Mouse (Mus musculus) stomach, embryonic 15.5 days (tissue): Measurements from ENCODE around the gene Fhad1. TPM values are rescaled to one million over a fixed set of nuclear protein-coding genes. Genes with fewer than 3 reads are reported as not detected.
A peak's percentile ranks its signal among the peaks of the same experiment; 100 is the strongest.

Source experiments
- ATAC-seq: fragments of 200-750 bp; cut with Nextera tagmentation; 2 replicates; pipeline ENCODE4 v1.8.0; 2017; ENCODE audit warnings: low read depth, moderate number of reproducible peaks, moderate TSS enrichment; ENCODE audit not compliant: insufficient read depth, low FRiP score
- H3K27ac ChIP-seq: fragments of 300-500 bp; sonication (generic); 2 replicates; pipeline ENCODE4 v1.5.1; 2015; ENCODE audit warnings: mild to moderate bottlenecking, inconsistent platforms
- H3K27me3 ChIP-seq: fragments of 300-500 bp; sonication (generic); replicated peaks from 2 replicates; pipeline ENCODE4 v1.6.1; 2015; ENCODE audit warnings: inconsistent platforms
- H3K36me3 ChIP-seq: fragments of 300-500 bp; sonication (generic); 2 replicates; pipeline ENCODE4 v1.6.1; 2015; ENCODE audit warnings: inconsistent platforms
- H3K4me1 ChIP-seq: fragments of 300-500 bp; sonication (generic); 2 replicates; pipeline ENCODE4 v1.6.1; 2015; ENCODE audit warnings: inconsistent platforms
- H3K4me2 ChIP-seq: fragments of 300-500 bp; sonication (generic); 2 replicates; pipeline ENCODE4 v1.6.1; 2015; ENCODE audit warnings: mild to moderate bottlenecking, inconsistent platforms
- H3K4me3 ChIP-seq: fragments of 300-500 bp; sonication (generic); replicated peaks from 2 replicates; pipeline ENCODE4 v1.5.1; 2015; ENCODE audit warnings: inconsistent platforms
- H3K9ac ChIP-seq: fragments of 300-500 bp; sonication (generic); 2 replicates; pipeline ENCODE4 v1.6.1; 2015; ENCODE audit warnings: inconsistent platforms
- H3K9me3 ChIP-seq: fragments of 300-500 bp; sonication (generic); 2 replicates; pipeline ENCODE4 v1.6.1; 2016; ENCODE audit warnings: inconsistent platforms
- WGBS: fragments of 180-500 bp; shearing (Covaris S2); methylation state at CpG from one replicate; pipeline ENCODE4 v1.1.7; 2015; 5-methylcytosine and 5-hydroxymethylcytosine counted together
- polyA plus RNA-seq: library from polyadenylated mRNA; unstranded; fragments of >200 nt; fragmentation: Nextera tagmentation; extraction: Ambion mirVana; gene quantifications from 2 replicates; pipeline ENCODE4 v1.2.1, GENCODE M21; 2015

Fhad1 gene
- polyA plus RNA-seq, 1 experiment from 2014 or later: 2.7 TPM

- 20% methylated on average over 8 of the region's 8 CpGs for WGBS
- no peaks in the 10 kb centered on the region for H3K27me3 ChIP-seq
- no peak overlapping the region for H3K9ac ChIP-seq
- ATAC-seq: no peak
- H3K27ac ChIP-seq: no peak overlapping the region
- no peaks in the 10 kb centered on the region for H3K36me3 ChIP-seq
- H3K9me3 ChIP-seq: no peaks in the 10 kb centered on the region
- H3K4me1 ChIP-seq: peaks cover 34% of the 10 kb centered on the region
- H3K4me2 ChIP-seq: peak overlapping the region; percentile 88
- peak overlapping the region; percentile 81 for H3K4me3 ChIP-seq
Measured at GRCm38 (mm10) chr4:141875481-141876108, 139.3 kb downstream of the Fhad1 start.

GRCm38 (mm10) chr4:141874601-141875460 lies 140.1 kb downstream of the Fhad1 start, which contains the start of gene Efhd2:
Efhd2 (minus strand) TSS chr4:141874920.
- Histone ChIP-seq H3K4me1 (peaks cover 39% of the 10 kb centered on the region), H3K36me3 (no peaks in the 10 kb centered on the region), H3K27ac (peak within 1 kb of the TSS; percentile 71), H3K9ac (peak within 1 kb of the TSS; percentile 91), H3K4me3 (peak within 1 kb of the TSS; percentile 81), H3K9me3 (no peaks in the 10 kb centered on the region), H3K4me2 (peak within 1 kb of the TSS; percentile 88), H3K27me3 (no peaks in the 10 kb centered on the region)
- WGBS: under 1% methylated on average over 73 of the region's 73 CpGs
- peak; percentile 88 for ATAC-seq

- Histone ChIP-seq H3K9me3 (no peaks in the 10 kb centered on the region), H3K4me3 (peak overlapping the region; percentile 81), H3K36me3 (no peaks in the 10 kb centered on the region), H3K27ac (peak overlapping the region; percentile 71), H3K27me3 (no peaks in the 10 kb centered on the region), H3K4me1 (peaks cover 44% of the 10 kb centered on the region), H3K9ac (peak overlapping the region; percentile 91), H3K4me2 (peak overlapping the region; percentile 88)
- WGBS: under 1% methylated on average over 19 of the region's 19 CpGs
- ATAC-seq: 0 out of 2 replicates have a peak, but pooled peaks have one; percentile 9
Measured at GRCm38 (mm10) chr4:141874111-141874600, 140.7 kb downstream of the Fhad1 start.

- Histone ChIP-seq H3K27me3 (no peaks in the 10 kb centered on the region), H3K27ac (peak overlapping the region; percentile 27; the same call in 1 of the 2 replicates), H3K4me3 (peak overlapping the region; percentile 81), H3K4me2 (peak overlapping the region; percentile 88), H3K9me3 (no peaks in the 10 kb centered on the region), H3K4me1 (peaks cover 54% of the 10 kb centered on the region), H3K9ac (peak overlapping the region; percentile 29; the same call in 1 of the 2 replicates), H3K36me3 (no peaks in the 10 kb centered on the region)
- ATAC-seq: no peak
- 73% methylated on average over 9 of the region's 9 CpGs for WGBS
Measured at GRCm38 (mm10) chr4:141872977-141873376, 141.9 kb downstream of the Fhad1 start.

- Histone ChIP-seq H3K4me1 (peaks cover 65% of the 10 kb centered on the region), H3K9ac (no peak overlapping the region)
- ATAC-seq: no peak
Measured at GRCm38 (mm10) chr4:141871909-141872308, 143.0 kb downstream of the Fhad1 start.

GRCm38 (mm10) chr4:141871333-141871725 lies 143.6 kb downstream of the Fhad1 start:
- H3K9ac ChIP-seq: no peak overlapping the region
- H3K4me3 ChIP-seq: no peak overlapping the region
- H3K4me2 ChIP-seq: peak overlapping the region; percentile 88
- ATAC-seq: no peak
- no peaks in the 10 kb centered on the region for H3K36me3 ChIP-seq
- peaks cover 70% of the 10 kb centered on the region for H3K4me1 ChIP-seq
- no peaks in the 10 kb centered on the region for H3K9me3 ChIP-seq
- no peaks in the 10 kb centered on the region for H3K27me3 ChIP-seq
- 83% methylated on average over 3 of the region's 3 CpGs for WGBS
- peak overlapping the region; percentile 79 for H3K27ac ChIP-seq

More at GRCm38 (mm10) chr4:141871909-141872308, 143.0 kb downstream of the Fhad1 start:
- Histone ChIP-seq H3K4me3 (peak overlapping the region; percentile 81), H3K4me2 (peak overlapping the region; percentile 88), H3K9me3 (no peaks in the 10 kb centered on the region), H3K27ac (peak overlapping the region; percentile 79), H3K27me3 (no peaks in the 10 kb centered on the region), H3K36me3 (no peaks in the 10 kb centered on the region)
- 50% methylated on average over 9 of the region's 9 CpGs for WGBS

GRCm38 (mm10) chr4:141870666-141871332 lies 144.1 kb downstream of the Fhad1 start:
- Histone ChIP-seq H3K4me3 (no peak overlapping the region), H3K9ac (no peak overlapping the region), H3K27ac (peak overlapping the region; percentile 79), H3K27me3 (no peaks in the 10 kb centered on the region), H3K9me3 (no peaks in the 10 kb centered on the region), H3K4me2 (peak overlapping the region; percentile 9; the same call in 1 of the 2 replicates), H3K36me3 (no peaks in the 10 kb centered on the region), H3K4me1 (peaks cover 76% of the 10 kb centered on the region)
- ATAC-seq: no peak
- WGBS: 72% methylated on average over 11 of the region's 11 CpGs

- no peak for ATAC-seq
- no peaks in the 10 kb centered on the region for H3K36me3 ChIP-seq
- H3K9me3 ChIP-seq: no peaks in the 10 kb centered on the region
- no peak overlapping the region for H3K4me3 ChIP-seq
- no peak overlapping the region for H3K4me2 ChIP-seq
- peak overlapping the region; percentile 79 for H3K27ac ChIP-seq
- no peak overlapping the region for H3K9ac ChIP-seq
- peaks cover 75% of the 10 kb centered on the region for H3K4me1 ChIP-seq
- no peaks in the 10 kb centered on the region for H3K27me3 ChIP-seq
- 60% methylated on average over 5 of the region's 5 CpGs for WGBS
Measured at GRCm38 (mm10) chr4:141869436-141870215, 145.3 kb downstream of the Fhad1 start.

GRCm38 (mm10) chr4:141868051-141868450 lies 146.8 kb downstream of the Fhad1 start:
- Histone ChIP-seq H3K36me3 (peaks cover 4% of the 10 kb centered on the region; the same call in 1 of the 2 replicates), H3K9ac (no peak overlapping the region), H3K4me2 (no peak overlapping the region), H3K27ac (peak overlapping the region; percentile 74; the same call in 1 of the 2 replicates), H3K27me3 (no peaks in the 10 kb centered on the region), H3K4me1 (peaks cover 73% of the 10 kb centered on the region), H3K9me3 (no peaks in the 10 kb centered on the region), H3K4me3 (no peak overlapping the region)
- WGBS: 76% methylated on average over 10 of the region's 10 CpGs
- ATAC-seq: no peak

- peak; percentile 30; the same call in 1 of the 2 replicates for ATAC-seq
- H3K4me2 ChIP-seq: peak overlapping the region; percentile 29; the same call in 1 of the 2 replicates
- peaks cover 72% of the 10 kb centered on the region for H3K4me1 ChIP-seq
Measured at GRCm38 (mm10) chr4:141867498-141867897, 147.4 kb downstream of the Fhad1 start.

More at GRCm38 (mm10) chr4:141867498-141867897, 147.4 kb downstream of the Fhad1 start:
- H3K9ac ChIP-seq: no peak overlapping the region
- WGBS: 37% methylated on average over 4 of the region's 4 CpGs
- H3K27me3 ChIP-seq: no peaks in the 10 kb centered on the region
- H3K4me3 ChIP-seq: no peak overlapping the region
- peaks cover 4% of the 10 kb centered on the region; the same call in 1 of the 2 replicates for H3K36me3 ChIP-seq
- peak overlapping the region; percentile 74 for H3K27ac ChIP-seq
- H3K9me3 ChIP-seq: no peaks in the 10 kb centered on the region
